Mouse (Mus musculus): ENCODE results near the gene Zfp607b.

The Zfp607b gene

GRCm38 (mm10) chr7:27685220-27685619, 3.9 kb upstream of the Zfp607b start:
- no peak for DNase-seq (ENCODE audit: extremely low read depth, low read depth, low spot score)

- DNase-seq (ENCODE audit: extremely low read depth, low read depth, low spot score) = no peak
These were observed 3.5 kb upstream of the Zfp607b start for GRCm38 (mm10) chr7:27685681-27686080.

GRCm38 (mm10) chr7:27687043-27687442, 2.1 kb upstream of the Zfp607b start:
- no peak for DNase-seq (ENCODE audit: extremely low read depth, low read depth, low spot score)

GRCm38 (mm10) chr7:27687836-27688235, 1.3 kb upstream of the Zfp607b start:
- no peak for DNase-seq (ENCODE audit: extremely low read depth, low read depth, low spot score)

- DNase-seq (ENCODE audit: extremely low read depth, low read depth, low spot score) = no peak
These were observed 823 bp upstream of the Zfp607b start for GRCm38 (mm10) chr7:27688246-27688788.

GRCm38 (mm10) chr7:27691076-27691475, 1.9 kb downstream of the Zfp607b start:
- DNase-seq (ENCODE audit: extremely low read depth, low read depth, low spot score) = no peak

- no peak for DNase-seq (ENCODE audit: extremely low read depth, low read depth, low spot score)
These were observed 7.6 kb downstream of the Zfp607b start for GRCm38 (mm10) chr7:27696711-27697110.

- DNase-seq (ENCODE audit: extremely low read depth, low read depth, low spot score) = no peak
These were observed 21.3 kb downstream of the Zfp607b start for GRCm38 (mm10) chr7:27710402-27710801.

- no peak for DNase-seq (ENCODE audit: extremely low read depth, low read depth, low spot score)
These were observed 32.8 kb downstream of the Zfp607b start for GRCm38 (mm10) chr7:27721951-27722350.

GRCm38 (mm10) chr7:27725566-27726538, 36.7 kb downstream of the Zfp607b start:
- no peak for DNase-seq (ENCODE audit: extremely low read depth, low read depth, low spot score)

GRCm38 (mm10) chr7:27727471-27727870, 38.3 kb downstream of the Zfp607b start:
- DNase-seq (ENCODE audit: extremely low read depth, low read depth, low spot score) = no peak

GRCm38 (mm10) chr7:27731281-27731883, 42.2 kb downstream of the Zfp607b start, which contains the start of gene Zfp60:
Gene Zfp60, plus strand, starts transcription at chr7:27731389.
- DNase-seq (ENCODE audit: extremely low read depth, low read depth, low spot score) = peak; percentile 33

GRCm38 (mm10) chr7:27731946-27732345, 42.8 kb downstream of the Zfp607b start:
- DNase-seq (ENCODE audit: extremely low read depth, low read depth, low spot score) = no peak

GRCm38 (mm10) chr7:27732508-27732907, 43.4 kb downstream of the Zfp607b start:
- no peak for DNase-seq (ENCODE audit: extremely low read depth, low read depth, low spot score)

GRCm38 (mm10) chr7:27735457-27735856, 46.3 kb downstream of the Zfp607b start:
- DNase-seq (ENCODE audit: extremely low read depth, low read depth, low spot score) = no peak
